Mouse (Mus musculus) midbrain, embryonic 14.5 days (tissue): ENCODE measurements at regions not wholly inside any gene's neighbourhood (a gene's known extent, or its start where the extent isn't known, plus 50 kb on each side); places are given as distances from the start of the nearest gene placed in this dataset.

Experiments
- ATAC-seq: fragments of 200-750 bp; cut with Nextera tagmentation; 2 replicates; pipeline ENCODE4 v1.8.0; 2017; ENCODE audit warnings: moderate number of reproducible peaks, moderate library complexity; ENCODE audit not compliant: low FRiP score, low TSS enrichment
- DNase-seq: peaks from one replicate; pipeline ENCODE4 v3.0.0-alpha.2; 2015
- H3K27ac ChIP-seq: fragments of 300-500 bp; sonication (generic); replicated peaks from 2 replicates; pipeline ENCODE4 v1.5.1; 2014; ENCODE audit warnings: mild to moderate bottlenecking, low read depth, low read length, moderate library complexity
- H3K27me3 ChIP-seq: fragments of 300-500 bp; sonication (generic); 2 replicates; pipeline ENCODE4 v1.6.1; 2014; ENCODE audit warnings: low read length, control low read depth, mixed read lengths; ENCODE audit not compliant: control insufficient read depth, insufficient read depth
- H3K36me3 ChIP-seq: fragments of 300-500 bp; sonication (generic); 2 replicates; pipeline ENCODE4 v1.6.1; 2014; ENCODE audit warnings: low read length, control low read depth; ENCODE audit not compliant: control insufficient read depth, insufficient read depth
- H3K4me1 ChIP-seq: fragments of 300-500 bp; sonication (generic); 2 replicates; pipeline ENCODE4 v1.6.1; 2014; ENCODE audit warnings: mild to moderate bottlenecking, antibody characterized with exemption, low read length, control low read depth; ENCODE audit not compliant: control insufficient read depth, insufficient read depth
- H3K4me2 ChIP-seq: fragments of 300-500 bp; sonication (generic); 2 replicates; pipeline ENCODE4 v1.6.1; 2014; ENCODE audit warnings: mild to moderate bottlenecking, low read length, moderate library complexity
- H3K4me3 ChIP-seq: fragments of 300-500 bp; sonication (generic); replicated peaks from 2 replicates; pipeline ENCODE4 v1.5.1; 2014; ENCODE audit warnings: low read depth, low read length
- H3K9ac ChIP-seq: fragments of 300-500 bp; sonication (generic); replicated peaks from 2 replicates; pipeline ENCODE4 v1.6.1; 2014; ENCODE audit warnings: mild to moderate bottlenecking, low read length, moderate library complexity
- H3K9me3 ChIP-seq: fragments of 300-500 bp; sonication (generic); 2 replicates; pipeline ENCODE4 v1.6.1; 2016; ENCODE audit warnings: low read length, control low read depth, mixed read lengths; ENCODE audit not compliant: control insufficient read depth
- WGBS: fragments of 180-500 bp; shearing (Covaris S2); extraction: QIAGEN DNeasy Blood & Tissue Kit; methylation state at CpG from one replicate; pipeline ENCODE4 v1.1.7; 2014; 5-methylcytosine and 5-hydroxymethylcytosine counted together

GRCm38 (mm10) chr16:7929112-7929511 lies 495.8 kb downstream of the Tmem114 start:
- Histone ChIP-seq H3K9me3 (no peaks in the 10 kb centered on the region), H3K9ac (no peak overlapping the region), H3K4me2 (no peak overlapping the region), H3K4me1 (no peaks in the 10 kb centered on the region), H3K27ac (no peak overlapping the region), H3K4me3 (no peak overlapping the region), H3K27me3 (no peaks in the 10 kb centered on the region), H3K36me3 (no peaks in the 10 kb centered on the region)
- no peak for DNase-seq
- ATAC-seq, result no peak
- WGBS, result 75% methylated on average over 4 of the region's 4 CpGs

GRCm38 (mm10) chr16:7928391-7928935 lies 496.5 kb downstream of the Tmem114 start:
- Histone ChIP-seq H3K27ac (no peak overlapping the region), H3K27me3 (no peaks in the 10 kb centered on the region), H3K9ac (no peak overlapping the region), H3K4me2 (no peak overlapping the region), H3K36me3 (no peaks in the 10 kb centered on the region), H3K4me1 (no peaks in the 10 kb centered on the region), H3K9me3 (no peaks in the 10 kb centered on the region), H3K4me3 (no peak overlapping the region)
- ATAC-seq, result no peak
- 74% methylated on average over 6 of the region's 6 CpGs for WGBS
- peak; percentile 52 for DNase-seq

- H3K27ac ChIP-seq, result no peak overlapping the region
- no peaks in the 10 kb centered on the region for H3K9me3 ChIP-seq
- H3K4me2 ChIP-seq, result no peak overlapping the region
- ATAC-seq (no peak), DNase-seq (peak; percentile 25)
- H3K27me3 ChIP-seq, result no peaks in the 10 kb centered on the region
- no peaks in the 10 kb centered on the region for H3K36me3 ChIP-seq
- H3K4me1 ChIP-seq, result no peaks in the 10 kb centered on the region
- no peak overlapping the region for H3K4me3 ChIP-seq
- WGBS, result 66% methylated on average over 8 of the region's 8 CpGs
- H3K9ac ChIP-seq, result no peak overlapping the region
Measured at GRCm38 (mm10) chr16:7927756-7928155, 497.2 kb downstream of the Tmem114 start.

- whole genome bisulfite sequencing, result 77% methylated on average over 2 of the region's 2 CpGs
Measured at GRCm38 (mm10) chr16:7895786-7896185, 529.1 kb downstream of the Tmem114 start.

GRCm38 (mm10) chr16:7892799-7893198 lies 532.1 kb downstream of the Tmem114 start:
- no peak for DNase-seq
- WGBS, result 78% methylated on average over 5 of the region's 5 CpGs
- ATAC-seq, result no peak

More at GRCm38 (mm10) chr16:7895786-7896185, 529.1 kb downstream of the Tmem114 start:
- ATAC-seq, result no peak
- Histone ChIP-seq H3K27me3 (no peaks in the 10 kb centered on the region), H3K9ac (no peak overlapping the region), H3K4me2 (no peak overlapping the region), H3K27ac (no peak overlapping the region), H3K4me3 (no peak overlapping the region), H3K36me3 (no peaks in the 10 kb centered on the region), H3K4me1 (no peaks in the 10 kb centered on the region), H3K9me3 (no peaks in the 10 kb centered on the region)
- DNase-seq, result no peak

GRCm38 (mm10) chr16:7863406-7863805 lies 561.5 kb downstream of the Tmem114 start:
- no peak overlapping the region for H3K9ac ChIP-seq
- no peaks in the 10 kb centered on the region for H3K27me3 ChIP-seq
- 95% methylated on average over 2 of the region's 2 CpGs for WGBS
- ATAC-seq, result no peak
- no peak for DNase-seq
- no peak overlapping the region for H3K4me2 ChIP-seq
- H3K9me3 ChIP-seq, result no peaks in the 10 kb centered on the region
- H3K4me3 ChIP-seq, result no peak overlapping the region
- H3K4me1 ChIP-seq, result no peaks in the 10 kb centered on the region
- H3K36me3 ChIP-seq, result no peaks in the 10 kb centered on the region
- no peak overlapping the region for H3K27ac ChIP-seq

More at GRCm38 (mm10) chr16:7892799-7893198, 532.1 kb downstream of the Tmem114 start:
- no peaks in the 10 kb centered on the region for H3K4me1 ChIP-seq
- H3K4me3 ChIP-seq, result no peak overlapping the region
- no peaks in the 10 kb centered on the region for H3K27me3 ChIP-seq
- no peak overlapping the region for H3K4me2 ChIP-seq
- H3K9me3 ChIP-seq, result no peaks in the 10 kb centered on the region
- H3K36me3 ChIP-seq, result no peaks in the 10 kb centered on the region
- H3K9ac ChIP-seq, result no peak overlapping the region
- H3K27ac ChIP-seq, result no peak overlapping the region

- Histone ChIP-seq H3K9ac (no peak overlapping the region), H3K27me3 (no peaks in the 10 kb centered on the region), H3K36me3 (no peaks in the 10 kb centered on the region), H3K4me1 (no peaks in the 10 kb centered on the region), H3K4me2 (no peak overlapping the region), H3K9me3 (no peaks in the 10 kb centered on the region), H3K27ac (no peak overlapping the region), H3K4me3 (no peak overlapping the region)
- no peak for ATAC-seq
- WGBS, result 73% methylated on average over 5 of the region's 5 CpGs
- no peak for DNase-seq
Measured at GRCm38 (mm10) chr16:7839139-7839538, 585.8 kb downstream of the Tmem114 start.

- Histone ChIP-seq H3K27me3 (no peaks in the 10 kb centered on the region), H3K27ac (no peak overlapping the region), H3K9me3 (no peaks in the 10 kb centered on the region), H3K9ac (no peak overlapping the region), H3K4me1 (no peaks in the 10 kb centered on the region), H3K4me2 (no peak overlapping the region), H3K36me3 (no peaks in the 10 kb centered on the region), H3K4me3 (no peak overlapping the region)
- WGBS, result 35% methylated on average over 6 of the region's 6 CpGs
- no peak for DNase-seq
- ATAC-seq, result no peak
Measured at GRCm38 (mm10) chr16:7831142-7831541, 593.8 kb downstream of the Tmem114 start.

GRCm38 (mm10) chr16:7829939-7830650 lies 594.8 kb downstream of the Tmem114 start:
- ATAC-seq, result no peak
- Histone ChIP-seq H3K27ac (no peak overlapping the region), H3K27me3 (no peaks in the 10 kb centered on the region), H3K4me3 (no peak overlapping the region), H3K4me2 (no peak overlapping the region), H3K9ac (no peak overlapping the region), H3K4me1 (no peaks in the 10 kb centered on the region), H3K36me3 (no peaks in the 10 kb centered on the region), H3K9me3 (no peaks in the 10 kb centered on the region)
- no peak for DNase-seq
- WGBS, result 93% methylated on average over 9 of the region's 9 CpGs
